Mouse (Mus musculus): ENCODE measurements around the gene Map4k1. TPM values are rescaled to one million over a fixed set of nuclear protein-coding genes. Genes with fewer than 3 reads are reported as not detected.

The Map4k1 gene
- polyA plus RNA-seq (2014; fragmentation: Illumina TruSeq; extraction: RNeasy Lipid Tissue Mini Kit (QIAGEN cat#74804)) = not detected

GRCm38 (mm10) chr7:28981651-28982273 lies at the start of gene Map4k1, which contains the start of gene Eif3k:
Map4k1 (plus strand) TSS chr7:28982050.
Eif3k (minus strand) TSS chr7:28981864.

GRCm38 (mm10) chr7:28961927-28962670 lies 19.8 kb upstream of the Map4k1 start, which contains the start of gene Actn4:
Actn4 (minus strand) TSS chr7:28962340.

Other genes with a start within 250 kb of the Map4k1 start
- 19.0 TPM for gene Mrps12, start 240.2 kb upstream of the Map4k1 start, polyA plus RNA-seq (2014; fragmentation: Illumina TruSeq; extraction: RNeasy Lipid Tissue Mini Kit (QIAGEN cat#74804))
- not detected for gene Sars2, start 240.1 kb upstream of the Map4k1 start, polyA plus RNA-seq (2014; fragmentation: Illumina TruSeq; extraction: RNeasy Lipid Tissue Mini Kit (QIAGEN cat#74804))
- not detected for gene Ccer2, start 225.9 kb upstream of the Map4k1 start, polyA plus RNA-seq (2014; fragmentation: Illumina TruSeq; extraction: RNeasy Lipid Tissue Mini Kit (QIAGEN cat#74804))
- gene Sirt2, start 215.3 kb upstream of the Map4k1 start, polyA plus RNA-seq (2014; fragmentation: Illumina TruSeq; extraction: RNeasy Lipid Tissue Mini Kit (QIAGEN cat#74804)) = 15.0 TPM
- not detected for gene Nfkbib, start 214.5 kb upstream of the Map4k1 start, polyA plus RNA-seq (2014; fragmentation: Illumina TruSeq; extraction: RNeasy Lipid Tissue Mini Kit (QIAGEN cat#74804))
- 1.2 TPM for gene Rinl, start 193.1 kb upstream of the Map4k1 start, polyA plus RNA-seq (2014; fragmentation: Illumina TruSeq; extraction: RNeasy Lipid Tissue Mini Kit (QIAGEN cat#74804))
- 395 TPM for gene Hnrnpl, start 173.5 kb upstream of the Map4k1 start, polyA plus RNA-seq (2014; fragmentation: Illumina TruSeq; extraction: RNeasy Lipid Tissue Mini Kit (QIAGEN cat#74804))
- 9.2 TPM for gene Ech1, start 156.8 kb upstream of the Map4k1 start, polyA plus RNA-seq (2014; fragmentation: Illumina TruSeq; extraction: RNeasy Lipid Tissue Mini Kit (QIAGEN cat#74804))
- gene Lgals4, start 148.2 kb upstream of the Map4k1 start, polyA plus RNA-seq (2014; fragmentation: Illumina TruSeq; extraction: RNeasy Lipid Tissue Mini Kit (QIAGEN cat#74804)) = not detected
- not detected for gene Lgals7, start 118.2 kb upstream of the Map4k1 start, polyA plus RNA-seq (2014; fragmentation: Illumina TruSeq; extraction: RNeasy Lipid Tissue Mini Kit (QIAGEN cat#74804))
- gene Capn12, start 100.6 kb upstream of the Map4k1 start, polyA plus RNA-seq (2014; fragmentation: Illumina TruSeq; extraction: RNeasy Lipid Tissue Mini Kit (QIAGEN cat#74804)) = not detected
- 33.7 TPM for gene Actn4, start 19.7 kb upstream of the Map4k1 start, polyA plus RNA-seq (2014; fragmentation: Illumina TruSeq; extraction: RNeasy Lipid Tissue Mini Kit (QIAGEN cat#74804))
- gene Eif3k, start 186 bp upstream of the Map4k1 start, polyA plus RNA-seq (2014; fragmentation: Illumina TruSeq; extraction: RNeasy Lipid Tissue Mini Kit (QIAGEN cat#74804)) = 2.1 TPM
- gene Ryr1, start 143.1 kb downstream of the Map4k1 start, polyA plus RNA-seq (2014; fragmentation: Illumina TruSeq; extraction: RNeasy Lipid Tissue Mini Kit (QIAGEN cat#74804)) = not detected
- gene Rasgrp4, start 152.8 kb downstream of the Map4k1 start, polyA plus RNA-seq (2014; fragmentation: Illumina TruSeq; extraction: RNeasy Lipid Tissue Mini Kit (QIAGEN cat#74804)) = 0.74 TPM
- gene Fam98c, start 174.2 kb downstream of the Map4k1 start, polyA plus RNA-seq (2014; fragmentation: Illumina TruSeq; extraction: RNeasy Lipid Tissue Mini Kit (QIAGEN cat#74804)) = 0.71 TPM
- gene Ggn, start 188.2 kb downstream of the Map4k1 start, polyA plus RNA-seq (2014; fragmentation: Illumina TruSeq; extraction: RNeasy Lipid Tissue Mini Kit (QIAGEN cat#74804)) = not detected
- 2.3 TPM for gene Spred3, start 188.4 kb downstream of the Map4k1 start, polyA plus RNA-seq (2014; fragmentation: Illumina TruSeq; extraction: RNeasy Lipid Tissue Mini Kit (QIAGEN cat#74804))
- 58.9 TPM for gene Psmd8, start 198.7 kb downstream of the Map4k1 start, polyA plus RNA-seq (2014; fragmentation: Illumina TruSeq; extraction: RNeasy Lipid Tissue Mini Kit (QIAGEN cat#74804))
- 0.40 TPM for gene Catsperg1, start 232.0 kb downstream of the Map4k1 start, polyA plus RNA-seq (2014; fragmentation: Illumina TruSeq; extraction: RNeasy Lipid Tissue Mini Kit (QIAGEN cat#74804))

Measured in ovary, adult 10 weeks (tissue).